Mouse (Mus musculus) limb, embryonic 13.5 days (tissue): ENCODE measurements around the gene Cyp3a41a. TPM values are rescaled to one million over a fixed set of nuclear protein-coding genes. Genes with fewer than 3 reads are reported as not detected.
"Not testable (repeated sequence)": the region's sequence is repeated elsewhere in the genome, so short reads cannot be mapped to it uniquely, and the experiment has no call there.

Experiments
- ATAC-seq: fragments of 200-750 bp; cut with Nextera tagmentation; 2 replicates; pipeline ENCODE4 v1.8.0; 2017; ENCODE audit warnings: low read depth, moderate number of reproducible peaks, moderate TSS enrichment; ENCODE audit not compliant: low FRiP score
- H3K27ac ChIP-seq: fragments of 300-500 bp; sonication (generic); 2 replicates; pipeline ENCODE4 v1.5.1; 2015; ENCODE audit warnings: inconsistent platforms, mild to moderate bottlenecking, moderate library complexity
- H3K27me3 ChIP-seq: fragments of 300-500 bp; sonication (generic); 2 replicates; pipeline ENCODE4 v1.6.1; 2015; ENCODE audit warnings: mild to moderate bottlenecking, inconsistent platforms
- H3K36me3 ChIP-seq: fragments of 300-500 bp; sonication (generic); 2 replicates; pipeline ENCODE4 v1.6.1; 2015; ENCODE audit warnings: inconsistent platforms, mild to moderate bottlenecking, moderate library complexity
- H3K4me1 ChIP-seq: fragments of 300-500 bp; sonication (generic); 2 replicates; pipeline ENCODE4 v1.6.1; 2015; ENCODE audit warnings: inconsistent platforms
- H3K4me2 ChIP-seq: fragments of 300-500 bp; sonication (generic); replicated peaks from 2 replicates; pipeline ENCODE4 v1.6.1; 2015; ENCODE audit warnings: inconsistent platforms, mild to moderate bottlenecking, moderate library complexity
- H3K4me3 ChIP-seq: fragments of 300-500 bp; sonication (generic); 2 replicates; pipeline ENCODE4 v1.5.1; 2015; ENCODE audit warnings: moderate library complexity, mild to moderate bottlenecking, inconsistent platforms
- H3K9ac ChIP-seq: fragments of 300-500 bp; sonication (generic); 2 replicates; pipeline ENCODE4 v1.6.1; 2015; ENCODE audit warnings: mild to moderate bottlenecking, inconsistent platforms
- H3K9me3 ChIP-seq: fragments of 300-500 bp; sonication (generic); 2 replicates; pipeline ENCODE4 v1.6.1; 2016; ENCODE audit warnings: inconsistent platforms
- WGBS: fragments of 180-500 bp; shearing (Covaris S2); methylation state at CpG from one replicate; pipeline ENCODE4 v1.1.7; 2015; 5-methylcytosine and 5-hydroxymethylcytosine counted together
- polyA plus RNA-seq: library from polyadenylated mRNA; unstranded; fragments of >200 nt; fragmentation: Nextera tagmentation; extraction: Ambion mirVana; gene quantifications from 2 replicates; pipeline ENCODE4 v1.2.1, GENCODE M21; 2015

Cyp3a41a gene
- polyA plus RNA-seq: not detected in 2 replicates

GRCm38 (mm10) chr5:145720036-145720435 lies at the start of gene Cyp3a41a:
Gene Cyp3a41a, minus strand, starts transcription at chr5:145720136.
- not testable (repeated sequence) for H3K27me3 ChIP-seq, H3K36me3 ChIP-seq, H3K4me1 ChIP-seq, ATAC-seq, H3K9me3 ChIP-seq, H3K4me3 ChIP-seq, H3K27ac ChIP-seq, H3K9ac ChIP-seq, H3K4me2 ChIP-seq
- 80% methylated on average over 1 of the region's 2 CpGs for WGBS

DNA sequence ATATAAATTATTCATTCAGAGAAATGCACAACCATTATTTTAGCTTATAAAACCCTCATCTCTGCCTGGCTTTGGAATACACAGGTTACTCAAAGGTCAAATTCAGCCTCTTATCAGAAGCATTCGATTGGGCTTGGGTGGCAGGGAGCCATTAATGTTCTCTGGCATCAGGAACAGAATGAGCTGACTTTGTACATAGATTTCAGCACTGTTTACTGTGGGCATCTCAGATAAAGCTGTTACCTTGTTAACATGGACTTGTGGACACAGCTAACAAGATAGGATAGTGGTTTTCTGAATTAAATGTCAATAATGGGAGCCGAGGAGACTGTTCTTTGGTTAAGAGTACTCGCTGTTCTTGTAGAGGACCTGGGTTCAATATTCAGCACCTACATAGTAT lies 17.6 kb upstream of the Cyp3a41a start:
- not testable (repeated sequence) for H3K4me1 ChIP-seq, ATAC-seq, H3K9ac ChIP-seq, H3K9me3 ChIP-seq, H3K36me3 ChIP-seq, H3K27ac ChIP-seq, H3K4me2 ChIP-seq, H3K27me3 ChIP-seq, H3K4me3 ChIP-seq
- 76% methylated on average over 3 of the region's 3 CpGs for WGBS

DNA sequence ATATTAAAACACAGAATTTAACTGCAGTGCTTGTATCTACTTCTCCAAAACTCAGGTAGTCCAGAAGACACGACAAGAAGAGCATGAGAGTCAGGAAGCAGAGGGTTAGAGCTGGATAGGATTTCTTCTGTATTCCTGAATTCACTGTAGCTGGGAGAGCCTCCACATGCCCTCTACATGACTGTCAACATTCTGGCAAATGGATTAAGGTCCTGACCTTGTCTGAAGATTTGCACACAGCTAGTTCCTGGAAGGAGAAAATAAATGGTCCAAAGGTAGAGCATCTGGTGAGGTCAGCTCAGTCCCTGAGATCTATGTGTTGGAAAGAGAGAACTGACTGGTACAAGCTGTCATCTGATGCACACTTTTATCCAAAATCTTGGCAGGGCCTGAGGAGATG lies 5.6 kb downstream of the Cyp3a41a start:
- not testable (repeated sequence) for H3K9me3 ChIP-seq, H3K4me2 ChIP-seq, H3K4me1 ChIP-seq, H3K27me3 ChIP-seq, ATAC-seq, H3K9ac ChIP-seq, H3K27ac ChIP-seq, H3K36me3 ChIP-seq, H3K4me3 ChIP-seq
- WGBS: 22% methylated on average over 1 of the region's 1 CpGs

DNA sequence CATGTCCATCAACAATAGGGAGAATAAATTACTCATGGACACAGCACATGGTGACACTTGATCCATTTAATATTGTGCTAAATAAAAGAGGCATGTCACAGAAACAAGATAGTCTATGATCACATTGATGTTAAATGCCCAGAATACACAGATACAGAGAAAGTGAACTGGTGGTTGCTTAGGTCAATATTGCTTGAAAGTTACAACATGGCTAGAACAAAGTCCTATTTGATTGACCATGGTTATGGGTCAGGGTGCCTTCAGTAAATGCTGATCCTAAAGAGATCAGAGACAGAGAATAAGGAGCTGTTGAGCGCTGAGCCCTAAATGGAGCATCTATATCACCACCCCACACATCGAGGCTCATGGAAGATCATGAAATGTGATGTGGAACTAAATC lies 12.6 kb downstream of the Cyp3a41a start:
- H3K27me3 ChIP-seq, H3K27ac ChIP-seq, H3K4me3 ChIP-seq, ATAC-seq, H3K4me2 ChIP-seq, H3K36me3 ChIP-seq, H3K4me1 ChIP-seq, H3K9ac ChIP-seq, H3K9me3 ChIP-seq: not testable (repeated sequence)
- 73% methylated on average over 2 of the region's 2 CpGs for whole genome bisulfite sequencing

DNA sequence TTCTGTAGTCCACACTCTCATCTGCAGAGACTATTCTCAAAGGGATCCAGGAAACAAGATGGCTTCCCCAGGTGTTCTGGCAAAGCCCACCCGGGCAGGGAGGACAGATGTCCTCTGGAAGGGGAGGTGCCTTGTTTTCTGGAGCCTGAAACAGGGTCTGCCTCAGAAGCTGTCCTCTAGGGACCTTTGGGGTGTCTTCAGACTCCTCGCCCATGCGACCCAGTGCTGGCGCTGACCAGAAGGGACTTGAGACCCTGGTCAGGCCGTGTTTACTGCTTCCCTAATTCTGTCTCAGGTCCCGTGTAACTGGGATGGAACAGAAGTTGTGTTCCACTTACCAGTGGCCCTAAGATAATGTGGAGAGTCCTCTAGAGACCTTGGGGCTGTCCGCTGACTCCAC lies 57.9 kb downstream of the Cyp3a41a start:
- Histone ChIP-seq H3K4me1 (no peaks in the 10 kb centered on the region), H3K4me3 (no peak overlapping the region), H3K27ac (no peak overlapping the region), H3K27me3 (no peaks in the 10 kb centered on the region), H3K4me2 (no peak overlapping the region), H3K36me3 (no peaks in the 10 kb centered on the region), H3K9ac (no peak overlapping the region), H3K9me3 (peaks cover 47% of the 10 kb centered on the region)
- ATAC-seq: 0 out of 2 replicates have a peak, but pooled peaks have one; percentile 5
- 84% methylated on average over 7 of the region's 7 CpGs for WGBS

GRCm38 (mm10) chr5:145647779-145648178 lies 72.2 kb downstream of the Cyp3a41a start:
- Histone ChIP-seq H3K9me3 (peaks cover 57% of the 10 kb centered on the region), H3K36me3 (no peaks in the 10 kb centered on the region), H3K4me1 (no peaks in the 10 kb centered on the region), H3K9ac (no peak overlapping the region), H3K27ac (no peak overlapping the region), H3K4me3 (no peak overlapping the region), H3K27me3 (no peaks in the 10 kb centered on the region), H3K4me2 (no peak overlapping the region)
- no peak for ATAC-seq
- whole genome bisulfite sequencing: 76% methylated on average over 4 of the region's 4 CpGs

Other genes starting within 250 kb of the Cyp3a41a start
- gene Cyp3a41b, start 135.4 kb downstream of the Cyp3a41a start, polyA plus RNA-seq: not detected in 2 replicates
- not detected in 2 replicates for gene Cyp3a44, start 85.7 kb upstream of the Cyp3a41a start, polyA plus RNA-seq
- gene Cyp3a11, start 159.8 kb upstream of the Cyp3a41a start, polyA plus RNA-seq: not detected in 2 replicates